Mouse (Mus musculus): Measurements from ENCODE around the gene Myl6. TPM values are rescaled to one million over a fixed set of nuclear protein-coding genes. Genes with fewer than 3 reads are reported as not detected.
"Not testable (repeated sequence)": the region's sequence is repeated elsewhere in the genome, so short reads cannot be mapped to it uniquely, and the experiment has no call there.

Gene Myl6
- polyA plus RNA-seq, 1 experiment = 2,050 TPM

DNA sequence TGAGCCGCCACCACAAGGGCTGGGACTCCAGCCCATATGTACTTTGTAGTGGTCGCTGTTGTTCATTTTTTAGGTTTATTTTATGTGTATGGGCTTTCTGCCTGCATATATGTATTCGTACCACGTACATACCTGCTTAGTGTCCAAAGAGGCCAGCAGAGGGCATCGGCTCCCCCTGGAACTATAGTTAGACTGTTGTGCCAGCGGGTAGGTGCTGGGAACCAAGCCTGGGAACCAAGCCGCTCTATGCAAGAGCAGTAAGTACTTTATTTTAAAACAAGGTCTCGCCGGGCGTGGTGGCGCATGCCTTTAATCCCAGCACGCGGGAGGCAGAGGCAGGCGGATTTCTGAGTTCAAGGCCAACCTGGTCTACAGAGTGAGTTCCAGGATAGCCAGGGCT is 12.0 kb upstream of the Myl6 start:
- Histone ChIP-seq H3K4me3 (replicated peaks; ENCODE audit: control insufficient read depth, low read depth, low read length) (no peak overlapping the region), H3K27ac (ENCODE audit: control insufficient read depth, insufficient read depth, low read depth, low read length, poor library complexity) (no peak overlapping the region), H3K4me1 (ENCODE audit: control insufficient read depth, insufficient read depth, low read length) (peaks cover 6% of the 10 kb centered on the region)
- 94% methylated on average over 14 of the region's 14 CpGs for WGBS
- TF ChIP-seq CTCF (IDR thresholded peaks at IDR 0.05; ENCODE audit: control insufficient read depth, insufficient read depth, low read length) = no peak

DNA sequence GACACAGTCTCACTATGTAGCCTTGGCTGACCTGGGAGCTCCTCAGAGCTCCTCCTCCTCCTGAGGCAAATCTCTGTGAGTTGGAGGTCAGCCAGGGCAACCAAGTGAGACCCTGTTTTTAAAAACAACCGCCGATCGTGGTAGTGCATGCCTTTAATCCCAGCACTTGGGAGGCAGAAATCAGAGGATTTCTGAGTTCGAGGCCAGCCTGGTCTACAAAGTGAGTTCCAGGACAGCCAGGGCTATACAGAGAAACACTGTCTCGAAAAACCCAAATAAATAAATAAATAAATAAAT is 11.4 kb upstream of the Myl6 start:
- H3K4me3 ChIP-seq (replicated peaks; ENCODE audit: control insufficient read depth, low read depth, low read length); H3K27ac ChIP-seq (ENCODE audit: control insufficient read depth, insufficient read depth, low read depth, low read length, poor library complexity); H3K4me1 ChIP-seq (ENCODE audit: control insufficient read depth, insufficient read depth, low read length): not testable (repeated sequence)
- WGBS = 40% methylated on average over 5 of the region's 5 CpGs

DNA sequence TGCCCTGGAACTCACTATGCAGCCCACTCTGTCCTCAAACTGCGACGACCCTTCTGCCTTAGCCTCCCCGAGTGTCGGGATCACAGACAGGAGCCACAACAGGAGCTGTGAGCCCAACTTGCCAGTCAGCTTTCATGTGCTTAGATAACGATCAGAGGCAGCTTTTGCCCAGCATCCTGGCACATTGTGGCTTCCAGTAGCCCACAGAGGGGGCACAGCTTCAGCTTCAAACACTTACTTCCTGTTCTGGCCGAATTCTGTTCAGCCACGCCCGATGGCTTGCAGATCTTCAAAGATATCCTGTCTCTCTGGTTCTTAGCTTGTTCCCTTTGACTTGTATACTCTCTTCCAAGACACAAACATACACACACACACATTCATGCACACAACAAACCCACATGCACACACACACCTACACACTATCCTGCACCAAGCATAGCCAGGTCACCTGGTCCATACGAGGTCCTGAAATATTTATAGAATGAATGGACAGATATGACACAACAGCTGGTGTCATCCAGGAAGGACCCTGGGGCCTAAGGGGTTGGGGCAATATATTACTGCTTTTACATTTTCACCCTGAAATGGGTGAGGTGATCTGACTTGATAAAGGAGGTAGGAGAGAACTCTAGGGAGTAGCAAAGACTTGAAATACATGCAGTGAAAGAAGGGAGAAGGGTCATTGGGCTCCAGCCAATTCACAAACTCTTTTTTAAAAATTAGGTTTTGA is 10.9 kb upstream of the Myl6 start:
- Histone ChIP-seq H3K27ac (ENCODE audit: control insufficient read depth, insufficient read depth, low read depth, low read length, poor library complexity) (peak overlapping the region; percentile 85), H3K4me1 (ENCODE audit: control insufficient read depth, insufficient read depth, low read length) (peaks cover 7% of the 10 kb centered on the region), H3K4me3 (replicated peaks; ENCODE audit: control insufficient read depth, low read depth, low read length) (peak overlapping the region; percentile 6)
- WGBS = 1% methylated on average over 9 of the region's 9 CpGs
- TF ChIP-seq POLR2A (IDR thresholded peaks at IDR 0.05; ENCODE audit: borderline replicate concordance, control insufficient read depth, low read depth, low read length) (no peak), CTCF (IDR thresholded peaks at IDR 0.05; ENCODE audit: control insufficient read depth, insufficient read depth, low read length) (no peak)

DNA sequence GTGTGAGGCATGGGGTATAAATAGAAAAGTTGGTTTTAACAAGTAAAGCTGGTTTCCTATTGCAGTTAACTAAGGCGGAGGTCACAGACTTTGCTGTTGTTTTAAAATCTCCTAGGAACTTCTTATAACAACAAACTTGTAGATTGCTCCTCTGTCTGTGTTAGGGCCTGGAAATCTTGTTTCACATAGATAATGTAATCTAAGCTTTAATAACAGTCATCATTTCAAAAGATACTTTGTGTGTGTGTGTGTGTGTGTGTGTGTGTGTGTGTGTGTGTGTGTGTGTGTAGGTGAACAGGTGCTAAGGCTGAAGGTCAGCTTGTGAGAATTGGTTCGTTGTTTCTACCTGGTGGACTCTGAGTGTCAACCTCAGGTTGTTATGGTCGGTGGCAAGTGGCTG is 10.1 kb upstream of the Myl6 start:
- 23% methylated on average over 3 of the region's 3 CpGs for WGBS
- peaks cover 7% of the 10 kb centered on the region for H3K4me1 ChIP-seq (ENCODE audit: control insufficient read depth, insufficient read depth, low read length)
- H3K4me3 ChIP-seq (replicated peaks; ENCODE audit: control insufficient read depth, low read depth, low read length) = no peak overlapping the region
- no peak for TF ChIP-seq CTCF (IDR thresholded peaks at IDR 0.05; ENCODE audit: control insufficient read depth, insufficient read depth, low read length)
- no peak for TF ChIP-seq POLR2A (IDR thresholded peaks at IDR 0.05; ENCODE audit: borderline replicate concordance, control insufficient read depth, low read depth, low read length)
- peak overlapping the region; percentile 85; the same call in 1 of the 2 replicates for H3K27ac ChIP-seq (ENCODE audit: control insufficient read depth, insufficient read depth, low read depth, low read length, poor library complexity)

DNA sequence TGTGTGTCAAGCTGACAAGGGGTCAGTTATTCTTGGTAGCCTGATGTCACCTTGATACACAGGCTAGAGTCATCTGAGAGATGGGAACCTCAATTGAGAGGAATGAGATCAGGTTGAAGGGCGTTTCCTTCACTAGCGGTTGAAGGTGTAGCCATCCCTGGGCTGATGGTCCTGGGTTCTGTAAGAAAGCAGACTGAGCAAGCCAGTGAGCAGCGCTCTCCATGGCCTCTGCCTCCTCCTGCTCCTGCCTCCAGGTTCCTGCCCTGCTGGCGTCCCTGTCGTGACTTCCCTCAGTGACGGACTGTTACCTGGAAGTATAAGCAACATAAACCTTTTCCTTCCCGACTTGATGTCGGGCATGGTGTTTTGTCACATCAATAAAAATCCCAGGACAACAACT is 9.6 kb upstream of the Myl6 start:
- Histone ChIP-seq H3K4me1 (ENCODE audit: control insufficient read depth, insufficient read depth, low read length) (peaks cover 7% of the 10 kb centered on the region), H3K27ac (ENCODE audit: control insufficient read depth, insufficient read depth, low read depth, low read length, poor library complexity) (no peak overlapping the region), H3K4me3 (replicated peaks; ENCODE audit: control insufficient read depth, low read depth, low read length) (no peak overlapping the region)
- TF ChIP-seq CTCF (IDR thresholded peaks at IDR 0.05; ENCODE audit: control insufficient read depth, insufficient read depth, low read length) (no peak), POLR2A (IDR thresholded peaks at IDR 0.05; ENCODE audit: borderline replicate concordance, control insufficient read depth, low read depth, low read length) (no peak)
- 59% methylated on average over 8 of the region's 8 CpGs for WGBS

DNA sequence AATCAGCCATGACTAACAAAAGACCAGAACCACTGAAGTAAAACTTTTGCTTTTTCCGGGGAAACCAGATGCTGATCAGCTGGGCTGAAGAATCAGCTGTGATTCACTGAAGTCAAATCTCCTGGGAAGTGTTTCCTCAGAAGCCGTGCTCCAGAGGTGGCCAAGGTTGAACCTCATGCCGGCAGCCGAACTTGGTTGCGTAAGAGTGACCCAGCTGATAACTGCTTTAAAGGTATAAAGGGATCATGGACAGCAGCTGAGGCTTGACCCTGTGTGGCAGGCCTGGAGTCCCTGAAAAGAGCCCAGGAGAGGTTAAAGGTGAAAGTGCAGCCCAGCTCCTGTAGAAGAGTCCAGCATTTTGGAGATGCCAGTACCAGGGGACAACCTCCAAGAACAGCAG is 8.4 kb upstream of the Myl6 start:
- TF ChIP-seq POLR2A (IDR thresholded peaks at IDR 0.05; ENCODE audit: borderline replicate concordance, control insufficient read depth, low read depth, low read length) = no peak
- no peak for TF ChIP-seq CTCF (IDR thresholded peaks at IDR 0.05; ENCODE audit: control insufficient read depth, insufficient read depth, low read length)
- no peak overlapping the region for H3K4me3 ChIP-seq (replicated peaks; ENCODE audit: control insufficient read depth, low read depth, low read length)
- WGBS = 44% methylated on average over 5 of the region's 5 CpGs
- no peak overlapping the region for H3K27ac ChIP-seq (ENCODE audit: control insufficient read depth, insufficient read depth, low read depth, low read length, poor library complexity)
- H3K4me1 ChIP-seq (ENCODE audit: control insufficient read depth, insufficient read depth, low read length) = peaks cover 7% of the 10 kb centered on the region

DNA sequence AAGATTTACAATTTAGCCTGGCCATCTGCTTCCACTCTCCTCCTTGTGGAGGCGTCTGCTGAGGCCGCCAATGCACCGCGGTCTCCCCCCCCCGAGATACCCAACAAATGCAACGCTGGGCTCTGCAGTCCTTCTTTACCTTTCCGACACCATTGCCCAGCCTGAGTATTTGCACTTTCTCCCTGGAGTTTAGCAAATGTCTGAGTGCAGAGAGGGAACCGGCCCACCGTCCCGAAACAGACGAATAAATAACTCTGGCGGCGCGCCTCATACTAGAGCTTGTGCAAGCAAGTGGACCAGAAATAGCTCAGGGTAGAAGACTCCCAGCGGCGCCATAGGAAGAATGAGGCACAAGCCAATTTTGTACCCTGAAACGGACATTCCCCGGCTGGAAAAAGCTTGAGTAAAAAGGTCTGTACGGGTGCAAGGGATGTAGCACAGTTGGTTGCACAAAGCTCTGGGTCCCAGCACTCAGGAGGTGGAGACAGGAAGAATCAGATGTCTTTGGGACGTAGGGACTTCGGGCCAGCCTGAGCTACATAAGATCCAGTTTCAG is 5.2 kb upstream of the Myl6 start:
- Histone ChIP-seq H3K4me3 (replicated peaks; ENCODE audit: control insufficient read depth, low read depth, low read length) (peak overlapping the region; percentile 76), H3K4me1 (ENCODE audit: control insufficient read depth, insufficient read depth, low read length) (peaks cover 3% of the 10 kb centered on the region; the same call in 1 of the 2 replicates), H3K27ac (ENCODE audit: control insufficient read depth, insufficient read depth, low read depth, low read length, poor library complexity) (peak overlapping the region; percentile 81)
- WGBS = 0% methylated on average over 21 of the region's 21 CpGs
- TF ChIP-seq CTCF (IDR thresholded peaks at IDR 0.05; ENCODE audit: control insufficient read depth, insufficient read depth, low read length) = no peak
- no peak for TF ChIP-seq POLR2A (IDR thresholded peaks at IDR 0.05; ENCODE audit: borderline replicate concordance, control insufficient read depth, low read depth, low read length)

DNA sequence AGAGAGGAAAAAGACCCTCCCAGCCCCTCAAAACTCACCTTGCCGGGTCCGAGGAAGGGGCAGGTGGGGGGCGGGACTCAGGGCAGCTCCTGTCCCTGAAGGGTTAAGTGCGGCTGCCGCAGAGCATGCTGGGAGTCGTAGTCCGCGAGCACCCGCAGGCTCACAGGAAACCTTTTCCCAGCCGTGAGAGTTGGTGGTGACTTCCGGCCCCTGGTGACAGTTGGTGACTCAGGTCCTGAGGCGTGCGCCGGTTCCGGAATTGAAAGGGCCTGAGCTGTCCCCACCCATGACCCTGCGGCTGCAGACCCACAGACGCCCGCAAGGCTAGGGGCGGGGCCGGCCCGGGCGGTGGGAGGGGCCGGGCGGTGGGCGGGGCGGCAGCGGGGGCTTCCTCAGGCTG is 4.6 kb upstream of the Myl6 start, which contains the start of gene Myl6b:
TSS of gene Myl6b (minus strand) at position 96 of the 400 bp plus-strand sequence.
- peaks cover 3% of the 10 kb centered on the region; the same call in 1 of the 2 replicates for H3K4me1 ChIP-seq (ENCODE audit: control insufficient read depth, insufficient read depth, low read length)
- under 1% methylated on average over 27 of the region's 27 CpGs for WGBS

More for the DNA sequence above, 4.6 kb upstream of the Myl6 start, which contains the start of gene Myl6b:
- peak within 1 kb of the TSS; percentile 81 for H3K27ac ChIP-seq (ENCODE audit: control insufficient read depth, insufficient read depth, low read depth, low read length, poor library complexity)
- H3K4me3 ChIP-seq (replicated peaks; ENCODE audit: control insufficient read depth, low read depth, low read length) = peak within 1 kb of the TSS; percentile 76
- TF ChIP-seq POLR2A (IDR thresholded peaks at IDR 0.05; ENCODE audit: borderline replicate concordance, control insufficient read depth, low read depth, low read length) (peak; percentile 20; the same call in 1 of the 2 replicates), CTCF (IDR thresholded peaks at IDR 0.05; ENCODE audit: control insufficient read depth, insufficient read depth, low read length) (0 out of 2 replicates have a peak, but pooled peaks have one; percentile 4)

All from bone marrow, adult 2 months (tissue).